In the genomic region with DNA sequence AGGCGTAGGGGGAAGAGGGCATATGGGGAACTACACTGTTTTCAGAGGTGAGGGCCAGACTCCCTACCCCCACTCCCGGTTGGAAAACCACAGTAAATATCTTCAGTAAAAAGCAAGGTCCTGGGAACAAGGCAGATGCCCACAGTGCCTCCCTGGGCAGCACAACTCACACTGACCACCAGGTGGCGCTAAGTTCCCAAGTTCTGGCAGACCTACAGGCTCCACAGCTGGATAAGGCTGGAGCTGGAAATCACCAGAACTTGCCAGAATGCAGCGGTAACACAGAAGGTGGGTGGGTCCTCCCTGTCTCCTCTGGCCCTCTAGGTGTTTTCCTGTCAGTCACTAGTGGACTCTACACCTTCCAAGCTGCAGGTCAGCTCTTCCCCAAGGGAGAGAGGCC, we compare ENCODE assay signal across 8 mouse cellular contexts. TPM values are rescaled to one million over a fixed set of nuclear protein-coding genes. Genes with fewer than 3 reads are reported as not detected.
DNase-seq lines count a peak whose midpoint lies in the region; ATAC-seq lines count a peak whose summit lies in the region.

No protein-coding gene starts in this region.

- no peak for ATAC-seq in cerebellum, adult (ENCODE audit: insufficient number of reproducible peaks, low FRiP score, low TSS enrichment)
- ATAC-seq in embryonic facial prominence, embryonic 13.5 days (ENCODE audit: insufficient number of reproducible peaks, insufficient read depth, low FRiP score, low TSS enrichment, low read depth) = no peak
- peak; percentile 84 for ATAC-seq in limb, embryonic 13.5 days (ENCODE audit: low FRiP score, low read depth)
- ATAC-seq in midbrain, embryonic 16.5 days = peak; percentile 69; the same call in 1 of the 2 replicates

- 9% methylated on average over 4 of the region's 4 CpGs for WGBS in embryonic facial prominence, embryonic 13.5 days
- WGBS in limb, embryonic 13.5 days = 9% methylated on average over 4 of the region's 4 CpGs
- 11% methylated on average over 4 of the region's 4 CpGs for WGBS in midbrain, embryonic 16.5 days

- DNase-seq in cerebellum, adult 11 months = peak; percentile 74
- DNase-seq in heart, adult 8-10 months (ENCODE audit: low spot score) = peak; percentile 93
- DNase-seq in kidney, adult 9 months = peak; percentile 94
- DNase-seq in spleen, postnatal 10 days (ENCODE audit: low spot score in 2 of 2) = peak; percentile 84 to 90

- no peaks in the 10 kb centered on the region for H3K27me3 ChIP-seq in embryonic facial prominence, embryonic 13.5 days
- 0 out of 2 replicates have a peak, but pooled peaks cover 7% of the 10 kb centered on the region for H3K27me3 ChIP-seq in limb, embryonic 13.5 days
- H3K27me3 ChIP-seq in midbrain, embryonic 16.5 days (ENCODE audit: control insufficient read depth, insufficient read depth, low read depth, low read length) = no peaks in the 10 kb centered on the region

- 0 out of 2 replicates have a peak overlapping the region, but pooled peaks have one; percentile 6 for H3K9ac ChIP-seq in embryonic facial prominence, embryonic 13.5 days
- no peak overlapping the region for H3K9ac ChIP-seq in limb, embryonic 13.5 days
- no peak overlapping the region for H3K9ac ChIP-seq in midbrain, embryonic 16.5 days (ENCODE audit: low read depth, low read length)

- H3K4me3 ChIP-seq in embryonic facial prominence, embryonic 13.5 days = no peak overlapping the region
- no peak overlapping the region for H3K4me3 ChIP-seq in limb, embryonic 13.5 days
- no peak overlapping the region for H3K4me3 ChIP-seq in midbrain, embryonic 16.5 days (ENCODE audit: low read depth, low read length)

- no peak overlapping the region for H3K27ac ChIP-seq in embryonic facial prominence, embryonic 13.5 days
- no peak overlapping the region for H3K27ac ChIP-seq in limb, embryonic 13.5 days
- H3K27ac ChIP-seq in midbrain, embryonic 16.5 days (ENCODE audit: low read length) = no peak overlapping the region

- no peaks in the 10 kb centered on the region for H3K36me3 ChIP-seq in embryonic facial prominence, embryonic 13.5 days
- H3K36me3 ChIP-seq in limb, embryonic 13.5 days = no peaks in the 10 kb centered on the region
- H3K36me3 ChIP-seq in midbrain, embryonic 16.5 days (ENCODE audit: control insufficient read depth, insufficient read depth, low read length) = no peaks in the 10 kb centered on the region

- H3K4me2 ChIP-seq in embryonic facial prominence, embryonic 13.5 days = no peak overlapping the region
- H3K4me2 ChIP-seq in limb, embryonic 13.5 days (replicated peaks) = no peak overlapping the region
- H3K4me2 ChIP-seq in midbrain, embryonic 16.5 days (ENCODE audit: low read length) = no peak overlapping the region

- H3K4me1 ChIP-seq in embryonic facial prominence, embryonic 13.5 days = peaks cover 22% of the 10 kb centered on the region
- H3K4me1 ChIP-seq in limb, embryonic 13.5 days = peaks cover 22% of the 10 kb centered on the region
- H3K4me1 ChIP-seq in midbrain, embryonic 16.5 days (ENCODE audit: control insufficient read depth, insufficient read depth, low read length) = peaks cover 16% of the 10 kb centered on the region

- no peaks in the 10 kb centered on the region; the same call in 1 of the 2 replicates for H3K9me3 ChIP-seq in embryonic facial prominence, embryonic 13.5 days
- H3K9me3 ChIP-seq in limb, embryonic 13.5 days = no peaks in the 10 kb centered on the region
- no peaks in the 10 kb centered on the region for H3K9me3 ChIP-seq in midbrain, embryonic 16.5 days (replicated peaks; ENCODE audit: control insufficient read depth, low read length, poor library complexity, severe bottlenecking)

RNA-seq across cellular contexts. Expression of a gene that starts 24.9 kb away (rescaled TPM):
- 2.5 and 2.9 TPM in 2 replicates for polyA plus RNA-seq in embryonic facial prominence, embryonic 13.5 days (2015; fragmentation: Nextera tagmentation; extraction: Ambion mirVana)
- total RNA-seq in heart, adult 8-10 months (2022) = 10 to 100 TPM; 18.7 to 28.2 (median 21.1) TPM
- polyA plus RNA-seq in limb, embryonic 13.5 days (2015; fragmentation: Nextera tagmentation; extraction: Ambion mirVana) = 1.8 and 2.2 TPM in 2 replicates
- polyA plus RNA-seq in midbrain, embryonic 16.5 days (2015; fragmentation: Nextera tagmentation; extraction: Ambion mirVana) = 4.8 and 5.0 TPM in 2 replicates

RNA-seq across cellular contexts. Expression of a gene that starts 54.6 kb away (rescaled TPM):
- polyA plus RNA-seq in embryonic facial prominence, embryonic 13.5 days (2015; fragmentation: Nextera tagmentation; extraction: Ambion mirVana) = 11.0 and 13.1 TPM in 2 replicates
- total RNA-seq in heart, adult 8-10 months (2022) = 1 to 10 TPM; 7.2 to 8.4 (median 8.0) TPM
- polyA plus RNA-seq in limb, embryonic 13.5 days (2015; fragmentation: Nextera tagmentation; extraction: Ambion mirVana) = 13.5 and 14.1 TPM in 2 replicates
- polyA plus RNA-seq in midbrain, embryonic 16.5 days (2015; fragmentation: Nextera tagmentation; extraction: Ambion mirVana) = 3.8 and 4.2 TPM in 2 replicates

Comparison
In these comparisons a context has a peak if more than half of its experiments do, and no peak if none do; other contexts are left out.
1. ATAC-seq: peak in limb, embryonic 13.5 days (single experiment) and midbrain, embryonic 16.5 days (single experiment); none in cerebellum, adult (single experiment) and embryonic facial prominence, embryonic 13.5 days (single experiment).
2. Peak in every context shown above with its lines, with median percentiles within 50 percentile points of each other: DNase-seq.